Mouse (Mus musculus): ENCODE data around the gene Mrpl17. TPM values are rescaled to one million over a fixed set of nuclear protein-coding genes. Genes with fewer than 3 reads are reported as not detected.

Mrpl17 gene
- total and polyA plus RNA-seq, 3 experiments, result 93.1 to 139 (median 133) TPM

DNA sequence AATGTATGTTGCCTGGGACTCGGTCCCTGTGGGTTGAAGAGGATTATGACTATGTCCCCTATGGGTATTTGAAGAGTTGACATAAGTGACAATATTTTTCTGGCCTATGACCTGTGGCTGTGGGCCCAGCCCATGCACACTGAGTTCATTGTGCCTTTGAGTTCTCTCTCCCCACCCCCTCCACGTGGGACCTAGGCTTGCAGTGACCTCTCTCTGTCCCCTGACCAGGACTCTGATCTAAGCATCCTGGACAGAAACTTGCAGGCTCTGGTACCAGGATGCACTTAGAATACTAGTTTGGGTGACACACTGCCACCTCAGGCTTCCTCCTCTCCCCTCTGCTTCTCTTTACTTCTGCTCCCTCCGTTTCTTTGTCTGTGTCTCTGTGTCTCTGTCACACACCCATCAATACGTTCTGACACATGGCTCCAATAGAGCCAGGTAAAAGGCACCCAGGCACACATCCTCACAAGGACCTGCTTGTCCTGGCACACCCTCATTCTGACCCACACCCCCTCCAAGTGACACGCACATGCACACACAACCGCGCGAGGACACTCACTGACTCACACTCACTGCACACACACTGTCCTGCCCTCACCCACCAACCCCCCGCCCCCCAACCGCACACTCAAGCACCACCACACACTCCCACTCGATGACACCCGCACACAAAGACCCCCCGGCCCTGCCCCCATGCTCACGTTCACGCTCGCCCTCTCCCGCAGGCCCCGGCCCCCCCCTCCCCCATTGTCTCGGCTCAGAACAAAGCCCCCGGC, 24.2 kb downstream of the Mrpl17 start:
- Histone ChIP-seq H3K4me1 (ENCODE audit: control insufficient read depth, insufficient read depth, low read length) (peaks cover 5% of the 10 kb centered on the region), H3K36me3 (ENCODE audit: control insufficient read depth, insufficient read depth, low read length) (no peaks in the 10 kb centered on the region; the same call in 1 of the 2 replicates), H3K4me3 (peak overlapping the region; percentile 70), H3K9ac (ENCODE audit: low read depth, low read length) (peak overlapping the region; percentile 90), H3K27me3 (ENCODE audit: control insufficient read depth, insufficient read depth, low read length) (0 out of 2 replicates have a peak, but pooled peaks cover 2% of the 10 kb centered on the region), H3K79me2 (replicated peaks; ENCODE audit: control insufficient read depth, insufficient read depth, low read length) (no peaks in the 10 kb centered on the region), H3K27ac (peak overlapping the region; percentile 86)
- intact Hi-C loops (cut with DNase I), result loop anchor here (2.0 kb wide), 2 partner anchors 22 to 42 kb away; partner anchors contain the start of gene Taf10
- TF ChIP-seq CTCF (IDR thresholded peaks at IDR 0.05) (no peak), POLR2A (IDR thresholded peaks at IDR 0.05; ENCODE audit: insufficient read depth, low read depth, low read length) (no peak), EP300 (IDR thresholded peaks at IDR 0.05; ENCODE audit: insufficient read depth, low read depth, low read length) (no peak)
- WGBS, result 10% methylated on average over 19 of the region's 20 CpGs
- DNase-seq, result no peak

DNA sequence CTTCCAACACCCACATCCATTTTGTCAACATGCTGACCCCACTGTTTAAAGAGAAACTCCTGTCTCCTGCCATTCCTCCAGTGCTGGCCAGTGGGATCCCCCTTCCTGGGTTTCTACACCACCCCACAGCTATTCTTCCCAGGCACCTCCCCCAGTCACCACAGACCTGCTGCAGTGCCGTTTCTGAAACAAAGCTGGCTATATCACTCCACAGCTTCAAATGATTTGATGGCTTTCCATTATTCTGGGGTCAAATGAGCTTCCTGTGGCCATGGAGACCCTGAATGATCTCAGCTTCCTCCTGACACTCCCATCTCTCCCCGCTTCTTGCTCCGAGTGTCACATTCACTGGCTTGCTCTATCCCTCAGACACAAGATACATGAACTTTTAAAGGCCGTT, 26.3 kb downstream of the Mrpl17 start:
- H3K27ac ChIP-seq, result peak overlapping the region; percentile 36
- 0 out of 2 replicates have a peak overlapping the region, but pooled peaks have one; percentile 4 for H3K9ac ChIP-seq (ENCODE audit: low read depth, low read length)
- WGBS, result 20% methylated on average over 4 of the region's 4 CpGs
- peaks cover 5% of the 10 kb centered on the region for H3K4me1 ChIP-seq (ENCODE audit: control insufficient read depth, insufficient read depth, low read length)
- intact Hi-C loops (cut with DNase I), result no loop called here
- DNase-seq, result no peak
- no peak for TF ChIP-seq EP300 (IDR thresholded peaks at IDR 0.05; ENCODE audit: insufficient read depth, low read depth, low read length)
- no peak for TF ChIP-seq CTCF (IDR thresholded peaks at IDR 0.05)
- TF ChIP-seq POLR2A (IDR thresholded peaks at IDR 0.05; ENCODE audit: insufficient read depth, low read depth, low read length), result no peak
- no peak overlapping the region for H3K4me3 ChIP-seq
- no peaks in the 10 kb centered on the region for H3K79me2 ChIP-seq (replicated peaks; ENCODE audit: control insufficient read depth, insufficient read depth, low read length)
- H3K36me3 ChIP-seq (ENCODE audit: control insufficient read depth, insufficient read depth, low read length), result no peaks in the 10 kb centered on the region; the same call in 1 of the 2 replicates
- H3K27me3 ChIP-seq (ENCODE audit: control insufficient read depth, insufficient read depth, low read length), result 0 out of 2 replicates have a peak, but pooled peaks cover 2% of the 10 kb centered on the region

DNA sequence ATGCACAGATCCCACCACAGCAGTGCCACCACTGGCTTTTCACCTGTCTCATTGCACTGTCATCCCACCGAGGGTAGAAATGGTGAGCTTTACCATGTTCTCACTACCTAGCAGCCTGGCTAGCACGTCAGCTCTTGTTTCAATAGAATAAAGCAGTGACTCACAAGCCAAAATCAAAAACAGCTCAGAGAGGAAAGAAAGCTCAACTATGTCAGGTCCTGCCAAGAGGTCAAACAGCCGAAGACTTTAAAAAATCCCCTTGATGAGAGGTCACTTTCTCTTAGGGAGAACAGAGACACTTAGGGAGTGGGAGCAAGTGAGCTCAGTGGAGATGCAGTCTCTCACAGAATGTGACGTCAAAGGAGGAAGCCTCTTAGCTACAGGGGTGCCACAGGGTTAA, 27.0 kb downstream of the Mrpl17 start:
- no peak overlapping the region for H3K4me3 ChIP-seq
- intact Hi-C loops (cut with DNase I), result no loop called here
- 28% methylated on average over 4 of the region's 4 CpGs for WGBS
- H3K36me3 ChIP-seq (ENCODE audit: control insufficient read depth, insufficient read depth, low read length), result no peaks in the 10 kb centered on the region; the same call in 1 of the 2 replicates
- H3K9ac ChIP-seq (ENCODE audit: low read depth, low read length), result no peak overlapping the region
- no peak for TF ChIP-seq EP300 (IDR thresholded peaks at IDR 0.05; ENCODE audit: insufficient read depth, low read depth, low read length)
- no peak for TF ChIP-seq POLR2A (IDR thresholded peaks at IDR 0.05; ENCODE audit: insufficient read depth, low read depth, low read length)
- TF ChIP-seq CTCF (IDR thresholded peaks at IDR 0.05), result no peak
- H3K79me2 ChIP-seq (replicated peaks; ENCODE audit: control insufficient read depth, insufficient read depth, low read length), result no peaks in the 10 kb centered on the region
- no peak overlapping the region; the same call in none of the 2 replicates for H3K27ac ChIP-seq
- H3K27me3 ChIP-seq (ENCODE audit: control insufficient read depth, insufficient read depth, low read length), result 0 out of 2 replicates have a peak, but pooled peaks cover 2% of the 10 kb centered on the region
- H3K4me1 ChIP-seq (ENCODE audit: control insufficient read depth, insufficient read depth, low read length), result peaks cover 10% of the 10 kb centered on the region
- DNase-seq, result no peak

DNA sequence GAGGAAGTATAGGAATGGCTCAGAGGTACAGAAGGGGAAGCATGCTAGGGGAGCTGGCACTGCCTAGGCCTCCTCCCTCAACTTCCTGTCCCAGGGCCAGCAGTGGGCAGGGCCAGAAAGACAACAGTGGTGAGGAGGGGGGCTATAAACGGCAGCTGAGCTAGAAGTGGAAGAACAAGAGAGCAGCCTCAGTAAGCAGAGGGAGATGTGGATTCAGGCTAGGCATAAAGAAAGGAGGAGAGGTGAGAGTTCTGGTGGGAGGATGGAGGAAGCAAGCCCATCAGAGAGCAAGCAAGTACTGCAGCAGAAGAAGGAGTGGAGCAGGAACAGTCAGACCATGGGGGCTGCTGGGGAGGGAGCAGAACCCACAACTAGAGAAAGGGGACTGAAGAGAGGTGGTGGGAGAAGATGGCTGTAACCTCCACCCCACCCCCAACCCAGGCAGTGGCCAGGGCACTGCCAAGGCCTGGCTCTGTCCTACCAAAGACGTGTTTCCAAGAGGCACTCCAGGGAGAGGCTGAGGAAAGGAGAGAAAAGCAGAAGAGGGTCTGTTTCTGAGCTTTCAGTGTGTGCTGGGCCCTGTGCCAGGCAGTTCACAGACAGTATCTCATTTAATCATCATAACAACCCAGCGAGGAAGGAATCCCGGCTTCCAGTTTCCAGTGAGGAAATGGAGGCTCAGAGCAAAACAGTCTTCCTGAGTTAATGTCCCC, 32.2 kb downstream of the Mrpl17 start:
- Histone ChIP-seq H3K79me2 (replicated peaks; ENCODE audit: control insufficient read depth, insufficient read depth, low read length) (no peaks in the 10 kb centered on the region), H3K36me3 (ENCODE audit: control insufficient read depth, insufficient read depth, low read length) (no peaks in the 10 kb centered on the region), H3K9ac (ENCODE audit: low read depth, low read length) (peak overlapping the region; percentile 1; the same call in 1 of the 2 replicates), H3K4me1 (ENCODE audit: control insufficient read depth, insufficient read depth, low read length) (peaks cover 23% of the 10 kb centered on the region), H3K27me3 (ENCODE audit: control insufficient read depth, insufficient read depth, low read length) (no peaks in the 10 kb centered on the region), H3K4me3 (no peak overlapping the region), H3K27ac (peak overlapping the region; percentile 66)
- WGBS, result 14% methylated on average over 4 of the region's 4 CpGs
- DNase-seq, result peak; percentile 64 to 70
- intact Hi-C loops (cut with DNase I), result loop anchor here (2.0 kb wide), 1 partner anchor 32 kb away; the partner anchor contains the start of gene Mrpl17
- no peak for TF ChIP-seq POLR2A (IDR thresholded peaks at IDR 0.05; ENCODE audit: insufficient read depth, low read depth, low read length)
- no peak for TF ChIP-seq CTCF (IDR thresholded peaks at IDR 0.05)
- TF ChIP-seq EP300 (IDR thresholded peaks at IDR 0.05; ENCODE audit: insufficient read depth, low read depth, low read length), result no peak

DNA sequence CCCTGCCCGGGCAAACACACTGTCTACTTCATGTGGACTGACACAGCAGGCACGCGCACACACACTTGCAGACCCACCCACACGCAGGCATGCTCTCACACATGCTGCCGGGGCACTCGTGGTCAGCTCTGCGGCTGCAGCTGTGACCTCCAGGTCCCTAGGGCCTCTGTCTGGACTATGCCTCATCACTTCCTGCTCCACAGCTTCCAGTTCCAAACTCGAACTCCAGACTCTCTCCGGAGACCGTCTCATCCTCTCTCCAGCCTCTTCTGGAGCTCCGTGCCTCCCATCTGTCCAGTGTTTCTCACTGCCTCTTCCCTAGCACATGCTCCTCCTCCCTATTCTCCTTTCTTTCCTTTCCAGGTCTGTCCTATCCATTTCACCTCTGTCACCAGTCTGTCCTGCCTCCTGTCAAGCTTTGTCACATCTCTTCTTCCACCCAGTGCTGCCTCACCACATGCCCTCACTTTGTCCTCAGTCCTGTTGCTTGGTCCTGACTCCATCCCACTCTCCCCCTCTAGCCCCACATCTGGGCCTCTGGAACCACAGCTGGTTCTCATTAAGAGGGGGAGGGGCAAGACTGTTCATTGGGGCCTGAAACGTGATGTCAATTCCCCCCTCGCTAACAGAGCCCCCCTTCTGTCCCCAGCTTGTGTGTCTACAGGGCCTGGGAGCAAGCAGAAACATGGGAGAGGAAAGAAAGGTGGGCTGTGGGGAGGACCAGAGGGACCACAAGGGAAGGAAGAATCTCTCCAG, 32.9 kb downstream of the Mrpl17 start:
- WGBS, result 24% methylated on average over 13 of the region's 13 CpGs
- no peaks in the 10 kb centered on the region for H3K27me3 ChIP-seq (ENCODE audit: control insufficient read depth, insufficient read depth, low read length)
- peak; percentile 75 to 86 for DNase-seq
- intact Hi-C loops (cut with DNase I), result loop anchor here (2.0 kb wide), 1 partner anchor 33 kb away; the partner anchor contains the start of gene Mrpl17
- TF ChIP-seq POLR2A (IDR thresholded peaks at IDR 0.05; ENCODE audit: insufficient read depth, low read depth, low read length) (no peak), EP300 (IDR thresholded peaks at IDR 0.05; ENCODE audit: insufficient read depth, low read depth, low read length) (peak; percentile 68)
- H3K79me2 ChIP-seq (replicated peaks; ENCODE audit: control insufficient read depth, insufficient read depth, low read length), result no peaks in the 10 kb centered on the region
- H3K4me1 ChIP-seq (ENCODE audit: control insufficient read depth, insufficient read depth, low read length), result peaks cover 22% of the 10 kb centered on the region
- peak overlapping the region; percentile 66 for H3K27ac ChIP-seq
- no peak overlapping the region; the same call in 1 of the 2 replicates for H3K9ac ChIP-seq (ENCODE audit: low read depth, low read length)
- H3K4me3 ChIP-seq, result no peak overlapping the region
- no peaks in the 10 kb centered on the region for H3K36me3 ChIP-seq (ENCODE audit: control insufficient read depth, insufficient read depth, low read length)

All from heart, adult 2 months (tissue).